13 mouse cellular contexts compared by ENCODE assay signal in genomic region chr8:46323672-46324191, GRCm38 (mm10). TPM values are rescaled to one million over a fixed set of nuclear protein-coding genes. Genes with fewer than 3 reads are reported as not detected.
A peak's percentile ranks its signal among the peaks of the same experiment; 100 is the strongest.
DNase-seq lines count a peak whose midpoint lies in the region; ATAC-seq and TF ChIP-seq lines count a peak whose summit lies in the region.
"Had no signal": no experiment of that assay in that cellular context is flagged by ENCODE, and none has a peak within 500 bp of the region (broad histone marks: within the 10 kb centered on the region; RNA-seq: fewer than 3 reads in every experiment).

No protein-coding gene starts in this region.

- no peaks in the 10 kb centered on the region for H3K36me3 ChIP-seq in heart, embryonic 10.5 days
- no peaks in the 10 kb centered on the region for H3K36me3 ChIP-seq in lung, embryonic 14.5 days (ENCODE audit: insufficient read depth)
- H3K36me3 ChIP-seq in intestine, embryonic 16.5 days (ENCODE audit: control insufficient read depth, insufficient read depth, low read length): no peaks in the 10 kb centered on the region
- H3K36me3 ChIP-seq in thymus, adult 2 months (ENCODE audit: control insufficient read depth, insufficient read depth, low read length): no peaks in the 10 kb centered on the region

- no peaks in the 10 kb centered on the region for H3K27me3 ChIP-seq in heart, embryonic 10.5 days (ENCODE audit: insufficient read depth, poor library complexity, severe bottlenecking)
- no peaks in the 10 kb centered on the region for H3K27me3 ChIP-seq in lung, embryonic 14.5 days (ENCODE audit: insufficient read depth, low read length)
- H3K27me3 ChIP-seq in intestine, embryonic 16.5 days (replicated peaks; ENCODE audit: control insufficient read depth, insufficient read depth, low read length): no peaks in the 10 kb centered on the region
- no peaks in the 10 kb centered on the region for H3K27me3 ChIP-seq in thymus, adult 2 months (ENCODE audit: control insufficient read depth, insufficient read depth, low read length)

- H3K4me3 ChIP-seq in heart, embryonic 10.5 days: no peak overlapping the region
- H3K4me3 ChIP-seq in lung, embryonic 14.5 days (ENCODE audit: low read depth, low read length): no peak overlapping the region
- H3K4me3 ChIP-seq in lung, adult 2 months (replicated peaks; ENCODE audit: extremely low read depth, low read depth, low read length): no peak overlapping the region
- no peak overlapping the region for H3K4me3 ChIP-seq in intestine, embryonic 16.5 days (ENCODE audit: low read length)
- no peak overlapping the region for H3K4me3 ChIP-seq in thymus, adult 2 months (ENCODE audit: control insufficient read depth, insufficient read depth, low read length)
- H3K4me3 ChIP-seq: myocyte had no signal

- DNase-seq in heart, embryonic 10.5 days (ENCODE audit: low spot score): peak; percentile 54
- no peak for DNase-seq in heart, postnatal 4 days
- peak; percentile 25 for DNase-seq in lung, embryonic 14.5 days
- no peak for DNase-seq in lung, adult 2 months
- DNase-seq in brain, embryonic 18.5 days (ENCODE audit: low read depth, low spot score): peak; percentile 22
- no peak for DNase-seq in thymus, adult 2 months
- no peak for DNase-seq in frontal cortex, postnatal 25 days (ENCODE audit: low spot score in 2 of 2)
- DNase-seq: cerebellum, postnatal 36 days; gastrocnemius, postnatal 36 days; heart, postnatal 36 days had no signal

- H3K4me1 ChIP-seq in heart, embryonic 10.5 days: peaks cover 13% of the 10 kb centered on the region
- H3K4me1 ChIP-seq in lung, embryonic 14.5 days (ENCODE audit: insufficient read depth): no peaks in the 10 kb centered on the region
- H3K4me1 ChIP-seq in lung, adult 2 months (ENCODE audit: control insufficient read depth, insufficient read depth, low read length): no peaks in the 10 kb centered on the region
- H3K4me1 ChIP-seq in intestine, embryonic 16.5 days (ENCODE audit: control insufficient read depth, insufficient read depth, low read length): peaks cover 4% of the 10 kb centered on the region; the same call in 1 of the 2 replicates
- H3K4me1 ChIP-seq in thymus, adult 2 months (replicated peaks; ENCODE audit: control insufficient read depth, insufficient read depth, low read length): no peaks in the 10 kb centered on the region

- H3K9me3 ChIP-seq in heart, embryonic 10.5 days: no peaks in the 10 kb centered on the region
- H3K9me3 ChIP-seq in lung, embryonic 14.5 days (ENCODE audit: low read depth, low read length): no peaks in the 10 kb centered on the region; the same call in 1 of the 2 replicates
- peaks cover 3% of the 10 kb centered on the region; the same call in 1 of the 2 replicates for H3K9me3 ChIP-seq in intestine, embryonic 16.5 days (ENCODE audit: control insufficient read depth, low read length)

- no peak overlapping the region for H3K27ac ChIP-seq in heart, embryonic 10.5 days
- no peak overlapping the region; the same call in 1 of the 2 replicates for H3K27ac ChIP-seq in lung, embryonic 14.5 days (ENCODE audit: low read depth)
- H3K27ac ChIP-seq in intestine, embryonic 16.5 days (ENCODE audit: low read length): 0 out of 2 replicates have a peak overlapping the region, but pooled peaks have one; percentile 8
- H3K27ac ChIP-seq in thymus, adult 2 months (ENCODE audit: control insufficient read depth, insufficient read depth, low read length): no peak overlapping the region

- H3K9ac ChIP-seq in lung, embryonic 14.5 days: no peak overlapping the region
- H3K9ac ChIP-seq in intestine, embryonic 16.5 days (ENCODE audit: low read depth, low read length): no peak overlapping the region

- no peak; the same call in 1 of the 2 replicates for ATAC-seq in lung, embryonic 14.5 days (ENCODE audit: insufficient read depth)
- ATAC-seq in intestine, embryonic 16.5 days: peak; percentile 82

- no peak for TF ChIP-seq POLR2A in lung, adult 2 months (IDR thresholded peaks at IDR 0.05; ENCODE audit: borderline replicate concordance, extremely low read depth, low read depth, low read length)
- no peak for TF ChIP-seq POLR2A in thymus, adult 2 months (IDR thresholded peaks at IDR 0.05; ENCODE audit: control insufficient read depth, extremely low read depth, insufficient read depth, low read length, poor library complexity)

- no peak overlapping the region for H3K4me2 ChIP-seq in lung, embryonic 14.5 days
- H3K4me2 ChIP-seq in intestine, embryonic 16.5 days (ENCODE audit: low read depth, low read length): no peak overlapping the region

- 76% methylated on average over 5 of the region's 5 CpGs for WGBS in heart, embryonic 10.5 days
- WGBS in lung, embryonic 14.5 days: 43% methylated on average over 5 of the region's 5 CpGs
- 44% methylated on average over 5 of the region's 5 CpGs for WGBS in lung, adult 2 months
- WGBS in intestine, embryonic 16.5 days: 45% methylated on average over 5 of the region's 5 CpGs
- 81% methylated on average over 5 of the region's 5 CpGs for WGBS in thymus, adult 2 months

- no peak for TF ChIP-seq CTCF in lung, embryonic 14.5 days (IDR thresholded peaks at IDR 0.05; ENCODE audit: low read depth)
- TF ChIP-seq CTCF in lung, adult 2 months (IDR thresholded peaks at IDR 0.05; ENCODE audit: insufficient read depth, low read length): no peak
- no peak for TF ChIP-seq CTCF in thymus, adult 2 months (IDR thresholded peaks at IDR 0.05; ENCODE audit: borderline replicate concordance, control insufficient read depth, extremely low read depth, insufficient read depth, low read length, poor library complexity)

RNA-seq across cellular contexts. Expression of gene Helt, which starts 29.3 kb away (rescaled TPM):
- polyA plus RNA-seq in heart, embryonic 10.5 days (2016; fragmentation: Nextera tagmentation; extraction: Ambion mirVana): not detected in 2 replicates
- not detected for total RNA-seq in heart, postnatal 4 days (2021)
- polyA plus RNA-seq in lung, embryonic 14.5 days (2014; fragmentation: Nextera tagmentation; extraction: Ambion mirVana): not detected in 2 replicates
- polyA plus RNA-seq in lung, adult 2 months (2012; rRNA removed): not detected in 2 replicates
- not detected in 2 replicates for polyA plus RNA-seq in intestine, embryonic 16.5 days (2015; fragmentation: Nextera tagmentation; extraction: Ambion mirVana)
- polyA plus RNA-seq in thymus, adult 2 months (2012; rRNA removed): not detected in 2 replicates
- polyA plus RNA-seq: limb, embryonic 11.5 days; myocyte had no signal

Comparison
In these comparisons a context has a peak if more than half of its experiments do, and no peak if none do; other contexts are left out.
1. DNase-seq: peak in heart, embryonic 10.5 days (single experiment), lung, embryonic 14.5 days (single experiment) and brain, embryonic 18.5 days (single experiment); none in heart, postnatal 4 days (single experiment), lung, adult 2 months (single experiment), thymus, adult 2 months (single experiment) and frontal cortex, postnatal 25 days (0 of 2).